Mouse (Mus musculus) frontal cortex, postnatal 10 days (tissue): Measurements from ENCODE around the gene Gid8.

Experiments used
- DNase-seq, 2 experiments: peaks; one replicate each; pipeline ENCODE4 v3.0.0; 2022; ENCODE audit warnings: low spot score in 2 of 2, mixed read lengths in 1 of 2

The Gid8 gene

DNA sequence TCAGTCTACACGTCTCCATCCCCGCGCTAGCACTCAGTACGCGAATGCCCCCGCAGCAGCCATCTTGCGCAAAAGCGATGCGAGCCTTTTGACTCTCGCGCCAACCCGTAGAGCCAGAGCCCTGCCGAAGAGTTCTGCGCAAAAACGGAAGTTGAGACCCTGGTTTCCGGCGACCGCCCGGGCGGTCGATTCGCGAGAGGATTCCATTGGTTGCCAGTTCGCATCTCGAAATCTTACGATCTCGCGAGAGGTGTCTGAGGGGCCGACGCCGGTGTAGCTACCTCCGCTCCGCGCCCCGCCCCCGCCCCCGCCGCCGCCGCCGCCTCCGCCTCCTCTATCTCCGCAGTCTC, at the start of gene Gid8, which contains the start of gene Dido1:
TSS of gene Gid8 (plus strand) at position 195 of the 350 bp plus-strand sequence.
TSS of gene Dido1 (minus strand) at position 77 of the 350 bp plus-strand sequence.
- DNase-seq: peak; percentile 89 to 94

DNA sequence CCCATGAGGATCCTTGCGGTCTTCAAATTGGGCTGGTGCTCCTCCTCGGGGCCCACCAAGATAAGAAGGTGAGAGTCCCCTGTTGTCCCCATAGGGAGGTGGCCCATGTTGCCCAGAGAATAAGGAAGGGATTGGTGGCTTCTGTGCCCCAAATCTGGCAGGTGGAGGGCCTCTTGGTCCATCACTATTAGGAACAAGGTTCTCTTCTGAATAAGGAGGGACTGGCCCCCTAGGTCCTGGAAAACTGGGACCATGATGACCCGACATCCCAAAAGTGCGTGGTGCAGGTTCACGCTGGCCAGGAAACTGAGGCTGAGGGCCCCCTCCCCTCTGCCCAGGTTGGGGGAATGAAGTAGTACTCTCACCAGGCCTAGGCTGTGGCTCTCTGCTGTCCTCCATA, 49.4 kb upstream of the Gid8 start:
- DNase-seq: no peak

DNA sequence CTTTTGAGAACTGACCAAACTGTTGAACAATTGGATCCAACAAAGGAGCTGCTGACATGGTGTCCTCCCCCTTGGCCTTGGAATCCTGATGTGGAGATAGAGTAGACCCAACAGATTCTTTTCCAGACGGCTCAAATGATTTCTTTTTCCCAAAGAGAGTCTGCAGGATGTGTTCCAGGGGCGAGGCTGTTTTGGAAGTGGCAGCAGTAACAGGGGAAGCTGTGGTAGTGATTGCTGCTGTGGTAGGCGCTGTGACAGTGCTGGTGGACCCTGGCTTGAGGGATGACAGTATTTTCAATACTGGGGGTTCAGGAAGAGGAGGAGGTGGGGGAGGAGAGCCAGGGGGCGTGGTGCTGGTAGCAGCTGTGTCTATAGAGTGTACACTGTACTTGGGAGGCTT, 47.9 kb upstream of the Gid8 start:
- no peak for DNase-seq

DNA sequence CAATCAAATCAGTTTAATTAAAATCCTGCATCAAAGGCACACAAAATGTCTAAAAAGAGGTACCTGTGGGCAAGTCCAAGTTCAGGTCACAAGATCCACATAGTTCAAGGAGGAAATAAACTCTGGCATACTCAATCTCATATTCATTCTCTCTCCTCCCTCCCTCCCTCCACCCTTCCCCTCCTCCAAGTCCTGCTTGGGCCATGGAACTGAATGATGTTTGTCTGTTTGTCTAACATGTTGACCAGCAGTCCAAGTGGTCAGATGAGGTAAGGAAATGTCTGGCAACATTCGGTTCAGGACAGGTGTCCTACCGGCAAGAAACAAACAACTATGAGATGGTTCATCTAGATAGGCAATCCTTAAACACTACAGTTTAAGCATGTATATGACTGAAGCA, 33.2 kb upstream of the Gid8 start:
- no peak for DNase-seq

DNA sequence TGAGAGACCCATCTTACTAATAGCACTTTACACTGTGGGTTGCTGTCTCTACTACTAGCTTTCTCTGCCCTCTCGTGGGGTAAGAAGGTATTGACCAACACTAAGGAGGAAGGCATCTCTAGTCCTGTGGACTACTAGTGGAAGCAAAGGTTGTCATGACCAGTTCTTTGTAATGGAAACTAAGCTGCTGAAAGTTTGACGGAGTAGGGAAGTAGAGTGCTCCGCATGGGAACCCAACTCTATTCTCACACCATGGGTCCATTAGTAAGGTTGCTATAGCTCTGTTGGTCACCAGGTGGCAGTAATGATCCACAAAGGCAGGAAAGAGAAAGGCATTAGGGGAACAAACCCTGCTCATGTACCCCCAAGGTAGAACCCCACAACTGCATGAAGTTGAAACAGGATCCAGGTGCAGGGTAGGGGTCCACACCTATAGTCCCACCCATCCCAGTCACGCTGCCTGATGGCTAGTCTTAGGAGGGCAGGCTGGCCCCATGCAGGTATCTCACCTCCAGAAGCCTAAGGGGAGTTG, 31.2 kb upstream of the Gid8 start:
- DNase-seq: peak; percentile 57 to 67

DNA sequence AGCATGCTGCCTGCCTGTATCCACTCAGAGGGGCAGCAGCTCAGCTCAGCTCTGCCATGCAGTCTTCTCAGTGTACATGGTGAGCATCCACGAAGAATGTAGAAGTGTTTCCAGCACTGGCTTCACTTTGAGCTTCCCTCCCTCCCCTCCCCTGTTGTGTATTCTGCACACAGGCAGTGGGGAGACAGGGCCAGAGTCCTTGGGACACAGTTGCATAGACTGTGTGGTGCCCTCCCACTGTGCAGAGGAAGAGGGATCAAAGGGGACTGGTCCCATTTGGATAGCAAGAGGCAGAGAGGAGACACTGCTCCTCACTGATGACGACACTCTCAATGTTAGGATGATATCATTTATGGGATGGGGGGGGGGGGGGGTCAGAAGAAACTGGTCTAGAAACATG, 28.7 kb upstream of the Gid8 start:
- no peak for DNase-seq

DNA sequence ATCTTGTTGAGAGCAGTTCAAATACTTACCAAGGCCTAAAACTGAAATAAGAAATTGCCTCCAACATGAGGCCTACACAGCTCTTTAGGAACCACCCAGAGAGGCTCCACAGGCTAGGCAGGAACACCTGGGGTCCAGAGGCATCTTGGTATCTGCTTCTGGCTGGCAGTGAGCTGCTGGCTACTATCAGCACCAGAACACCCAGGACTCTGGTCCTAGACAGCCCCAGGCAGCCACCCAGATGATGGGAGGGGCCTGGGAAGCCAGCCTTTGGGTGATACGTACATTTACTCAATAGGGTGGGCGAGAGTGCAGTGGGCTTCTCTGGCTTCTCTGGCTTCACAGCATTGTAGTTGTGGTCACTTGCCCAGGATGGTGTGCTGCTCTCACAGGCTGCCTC, 26.4 kb upstream of the Gid8 start:
- DNase-seq: no peak

DNA sequence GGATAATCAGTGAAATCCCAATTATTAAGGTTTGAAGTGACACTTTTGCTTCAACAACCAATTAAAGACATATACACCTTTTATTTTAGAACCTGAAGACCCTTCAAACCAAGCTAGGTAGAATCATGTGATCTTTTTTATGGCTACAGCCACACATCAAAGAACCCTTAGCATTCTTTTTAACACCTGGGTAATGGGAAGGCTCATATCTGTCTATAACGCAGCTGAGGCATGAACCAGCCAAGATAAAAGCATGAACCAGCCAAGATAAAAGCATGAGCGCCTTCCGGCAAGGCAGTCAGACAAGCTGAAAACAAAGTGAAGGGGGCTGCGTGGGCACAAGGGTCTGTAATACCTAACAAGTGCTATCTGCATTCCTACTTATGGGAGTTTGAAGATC, 25.9 kb upstream of the Gid8 start:
- DNase-seq: no peak

DNA sequence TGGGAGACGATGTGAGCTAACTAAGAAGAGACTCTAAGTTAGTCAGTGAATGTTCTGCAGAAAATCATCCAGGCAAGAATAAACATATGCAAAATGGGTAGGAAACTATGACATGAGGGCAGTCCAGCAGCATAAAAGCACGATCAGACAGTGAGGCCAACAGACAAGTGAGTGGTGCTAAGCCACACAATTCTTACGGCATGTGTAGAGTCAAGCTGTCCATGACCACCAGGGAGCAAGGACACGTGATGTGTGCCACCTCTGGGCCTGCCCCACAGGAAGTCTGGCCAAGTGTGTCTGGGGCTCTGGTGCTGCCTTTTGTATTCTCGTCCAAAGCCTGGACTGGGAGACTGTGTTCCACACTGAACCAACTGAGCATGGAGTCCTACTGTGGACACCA, 20.1 kb upstream of the Gid8 start:
- no peak for DNase-seq

DNA sequence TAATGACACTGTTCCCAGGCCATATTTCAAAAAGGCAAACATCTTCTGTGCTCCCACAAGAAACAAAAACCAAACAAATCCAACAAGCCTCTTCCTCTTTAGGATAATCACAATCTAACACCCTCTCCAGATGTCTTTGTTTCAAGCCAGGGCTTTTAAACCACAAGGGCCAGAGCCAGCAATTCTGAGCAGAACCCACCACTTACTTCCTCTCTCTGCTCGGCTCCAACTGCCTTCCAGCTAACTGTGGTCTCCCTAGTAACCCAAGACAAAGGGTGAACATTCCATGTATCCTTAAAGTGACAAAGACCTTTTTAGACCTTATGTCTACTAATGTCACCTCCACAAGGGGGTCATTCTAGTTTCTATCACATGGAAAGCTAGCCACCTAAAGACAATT, 17.3 kb upstream of the Gid8 start:
- no peak for DNase-seq

DNA sequence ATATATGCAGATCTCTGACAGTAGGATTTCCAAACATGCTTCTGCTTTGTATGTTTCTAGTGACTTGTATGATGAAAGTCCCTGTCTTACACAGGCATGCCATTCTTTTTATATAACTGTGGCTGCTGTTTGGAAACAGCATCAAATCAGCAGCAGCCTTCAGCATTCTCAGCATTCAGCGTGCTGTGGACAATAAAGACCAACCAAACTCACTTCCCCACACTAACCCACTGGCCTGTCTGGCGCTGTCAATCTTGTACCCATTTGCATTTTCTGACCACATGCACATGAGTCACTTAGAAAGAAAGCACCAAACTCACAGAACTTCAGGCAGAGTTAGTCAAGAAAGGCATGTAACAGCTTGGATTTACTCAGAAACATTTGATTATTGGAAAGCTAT, 14.7 kb upstream of the Gid8 start:
- DNase-seq: no peak

DNA sequence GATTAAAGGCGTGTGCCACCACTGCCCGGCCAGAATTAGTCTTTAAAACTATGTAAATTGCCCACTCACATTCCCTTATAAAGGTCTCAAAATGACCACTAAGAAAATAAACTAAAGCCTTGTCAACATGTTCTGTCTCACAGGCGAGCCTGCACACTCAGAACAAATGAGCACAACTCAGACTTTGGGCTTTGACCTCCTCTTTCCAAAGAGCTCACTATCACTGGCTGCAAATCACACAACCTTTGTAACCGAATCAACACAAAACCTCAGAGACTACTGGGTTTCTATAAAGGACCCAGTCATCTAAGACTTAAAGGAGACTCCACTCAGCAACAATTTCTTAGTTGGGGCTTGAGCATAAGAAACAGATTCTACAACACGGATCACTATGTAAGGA, 9.5 kb upstream of the Gid8 start:
- no peak for DNase-seq

DNA sequence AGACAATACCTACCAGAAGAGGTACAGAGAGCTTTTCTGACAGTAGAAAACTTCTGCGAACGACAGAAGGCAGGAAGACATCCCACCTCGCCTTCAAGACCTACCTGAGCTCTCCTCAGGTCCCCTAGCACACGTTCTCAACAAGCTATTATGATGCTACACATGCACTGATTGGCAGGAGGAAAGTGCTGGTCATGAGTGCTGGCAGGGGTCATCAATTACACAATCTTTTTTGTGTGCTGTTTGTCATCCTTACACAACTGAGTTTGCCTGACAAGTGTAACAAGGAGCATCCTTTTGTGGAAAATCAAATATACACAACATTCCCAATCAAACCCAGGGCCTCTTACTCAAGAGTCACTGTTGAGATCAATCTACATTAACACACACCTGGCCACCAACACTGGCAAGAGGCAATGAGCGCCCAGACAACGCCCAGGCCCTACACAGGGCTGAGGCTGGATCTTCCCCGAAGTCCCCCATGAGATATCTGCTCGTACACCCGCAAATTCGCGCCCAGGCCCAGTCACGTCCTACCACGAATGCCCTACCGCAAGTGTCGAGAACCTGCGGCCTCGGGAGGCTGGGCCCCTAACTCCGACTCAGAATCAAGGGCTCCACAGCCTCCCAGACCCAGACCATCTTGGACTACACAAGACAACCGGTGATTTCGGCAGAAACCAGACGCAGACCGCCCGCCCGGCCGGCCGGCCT, 8.7 kb upstream of the Gid8 start:
- no peak for DNase-seq

DNA sequence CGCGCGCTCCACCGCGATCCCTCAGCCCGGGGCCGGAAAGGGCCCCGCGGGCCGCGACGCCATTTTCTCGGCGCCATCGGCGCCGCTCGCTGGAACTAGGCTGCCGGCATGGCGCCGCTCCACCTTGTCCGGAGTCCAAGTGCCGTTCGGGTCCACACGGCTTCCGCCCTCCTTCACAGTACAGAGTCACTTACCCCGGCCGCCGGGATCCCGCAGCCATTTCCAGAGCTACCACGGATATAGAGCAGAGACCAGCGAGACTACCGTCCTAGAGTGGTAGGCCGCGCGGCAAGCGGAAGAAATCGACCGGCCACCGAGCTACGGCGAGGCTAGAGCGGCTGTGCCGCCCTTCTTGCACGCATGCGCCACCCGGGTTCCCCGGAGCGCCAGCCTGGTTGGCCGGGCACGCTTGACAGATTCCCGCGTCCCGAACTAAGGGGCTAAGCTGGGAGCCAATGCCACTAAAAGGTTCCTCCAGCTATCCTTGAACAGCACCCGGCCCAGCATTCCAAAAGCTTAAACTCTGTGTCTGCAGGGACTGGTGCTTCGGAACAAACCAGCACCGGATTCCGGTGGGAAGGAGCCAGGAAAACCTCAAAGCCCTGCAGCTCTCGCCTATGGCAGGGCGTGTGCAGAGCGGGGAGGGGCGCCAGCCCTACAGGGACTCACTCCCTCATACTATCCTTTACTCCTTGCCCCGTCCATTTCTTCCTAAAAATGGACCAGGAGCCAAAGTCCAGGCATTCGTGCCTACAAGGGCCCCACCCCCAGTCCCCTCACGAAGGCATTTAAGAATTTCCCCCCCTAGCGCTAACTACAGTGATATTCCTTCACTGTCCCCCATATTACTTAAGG, 7.9 kb upstream of the Gid8 start:
- DNase-seq: peak; percentile 83 to 89

DNA sequence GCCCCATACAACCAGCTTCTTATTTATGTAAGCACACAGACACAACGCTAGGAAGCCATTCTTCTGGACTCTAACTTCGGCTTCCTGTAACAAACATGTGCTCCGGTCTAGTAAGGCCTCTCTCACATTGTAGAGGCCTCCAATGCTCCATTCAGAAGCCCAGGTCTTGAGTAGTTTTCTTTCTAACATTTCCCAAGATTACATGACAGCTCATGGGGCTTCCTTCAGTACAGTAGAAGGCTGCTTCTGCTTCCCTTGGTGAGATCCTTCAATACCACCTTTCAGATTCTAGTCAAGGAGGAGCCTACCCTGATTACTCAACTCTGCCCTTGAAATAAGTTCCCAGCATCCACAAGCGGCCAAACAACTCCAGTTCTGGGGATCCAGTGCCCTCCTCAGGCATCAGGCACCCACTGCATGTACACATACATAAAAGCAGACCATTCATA, 7.2 kb upstream of the Gid8 start:
- no peak for DNase-seq

DNA sequence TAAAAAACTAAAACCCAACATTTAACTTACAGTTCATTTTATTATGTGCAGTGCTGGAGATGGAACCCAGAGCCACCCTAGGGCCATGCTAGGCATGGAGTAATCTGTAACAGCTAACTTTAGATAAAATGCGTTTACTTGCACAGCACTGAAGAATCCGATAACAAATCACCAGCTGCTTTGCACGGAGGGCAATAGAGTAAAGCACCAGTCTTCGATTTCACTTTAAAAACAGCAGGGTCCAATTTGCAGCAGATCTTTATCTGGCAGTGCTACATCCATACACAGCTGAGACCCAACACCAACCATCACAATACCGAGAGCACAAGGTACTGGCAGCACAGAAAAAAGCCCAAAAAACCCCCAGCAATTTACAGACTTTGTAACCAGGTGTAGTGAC, 6.7 kb upstream of the Gid8 start:
- no peak for DNase-seq

DNA sequence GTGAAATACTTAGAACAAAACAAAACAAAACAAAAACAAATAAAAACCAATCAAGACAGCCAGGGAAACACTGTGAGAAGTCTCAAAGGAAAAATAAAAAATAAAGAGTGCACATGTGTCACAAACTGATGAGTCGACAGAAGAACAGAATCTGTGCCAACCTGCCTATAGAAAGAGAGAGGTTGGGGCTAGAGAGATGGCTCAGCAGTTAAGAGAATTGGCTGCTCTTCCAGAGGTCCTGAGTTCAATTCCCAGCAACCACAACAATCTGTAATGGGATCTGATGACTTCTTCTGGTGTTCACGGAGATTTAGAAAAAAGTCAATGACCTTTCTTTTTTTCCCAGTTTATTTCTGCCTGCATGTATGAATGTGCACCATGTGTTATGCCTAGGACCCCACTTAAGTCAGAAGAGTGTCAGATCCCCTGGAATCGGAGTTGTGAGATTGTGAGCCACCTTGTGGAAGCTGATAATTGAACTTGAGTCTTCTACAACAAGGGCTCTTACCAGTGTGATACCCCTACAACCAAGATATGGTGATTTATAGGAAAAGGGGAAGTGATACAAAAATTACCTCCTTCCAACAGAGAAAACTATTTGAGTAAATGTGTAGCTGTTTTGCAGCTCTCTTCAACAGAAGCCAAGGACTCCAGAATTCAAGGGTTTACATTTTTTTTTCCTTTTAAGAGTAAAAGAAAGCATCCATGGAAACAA, 6.1 kb upstream of the Gid8 start:
- DNase-seq: no peak

DNA sequence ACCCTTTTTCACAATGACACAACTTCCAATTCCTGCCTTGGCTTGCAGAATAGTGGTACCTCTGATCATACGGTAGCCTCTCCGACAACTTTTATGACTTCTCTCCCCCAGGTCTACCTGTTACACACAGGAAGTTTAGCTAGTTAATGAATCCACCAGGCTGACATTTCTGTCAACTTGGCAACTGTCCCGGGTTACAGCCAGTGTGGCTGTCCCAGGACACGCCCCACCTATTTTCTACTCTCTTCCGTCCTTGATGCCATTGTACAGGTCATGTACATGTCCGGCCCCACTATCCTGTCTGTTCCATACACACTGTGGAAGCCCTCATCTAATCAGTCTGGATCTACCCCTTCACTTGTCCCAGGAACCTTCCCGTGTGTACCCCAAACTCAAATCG, 5.3 kb upstream of the Gid8 start:
- DNase-seq: no peak

DNA sequence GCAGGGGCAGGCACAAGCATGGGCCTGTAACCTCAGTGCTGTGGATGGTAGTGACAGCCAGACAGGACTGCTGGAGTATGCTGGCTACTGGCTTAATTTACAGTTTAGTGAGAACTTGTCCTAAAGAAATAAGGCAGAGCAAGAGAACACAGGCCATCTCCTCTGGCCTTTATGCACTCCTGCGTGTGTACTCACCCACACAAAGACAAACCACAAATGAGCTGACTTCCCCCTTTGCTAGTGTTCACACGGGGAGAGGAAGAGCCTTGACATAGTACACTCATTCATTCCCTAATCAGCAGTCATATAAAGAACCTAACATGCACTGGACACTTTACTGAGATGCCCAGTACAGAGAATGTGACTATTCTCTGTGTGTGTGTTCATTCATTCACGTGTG, 4.9 kb upstream of the Gid8 start:
- DNase-seq: no peak

DNA sequence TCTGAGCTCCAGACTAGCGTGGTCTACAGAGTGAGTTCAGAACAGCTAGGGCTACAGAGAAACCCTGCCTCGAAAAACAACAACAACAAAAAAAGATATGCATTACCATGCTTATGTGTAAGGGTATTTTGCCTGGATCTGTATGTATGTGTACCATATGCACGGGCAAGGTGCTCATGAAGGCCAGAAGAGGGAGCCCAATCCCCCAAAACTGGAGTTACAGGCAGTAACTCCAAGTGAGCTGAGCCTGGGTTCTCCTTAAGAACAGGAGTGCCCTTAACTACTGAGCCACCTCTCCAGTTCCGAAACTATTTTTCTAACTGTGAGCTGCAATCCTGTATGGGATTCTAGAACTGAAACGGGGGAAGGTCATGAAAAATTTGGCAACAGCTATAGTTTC, 3.9 kb upstream of the Gid8 start:
- no peak for DNase-seq

DNA sequence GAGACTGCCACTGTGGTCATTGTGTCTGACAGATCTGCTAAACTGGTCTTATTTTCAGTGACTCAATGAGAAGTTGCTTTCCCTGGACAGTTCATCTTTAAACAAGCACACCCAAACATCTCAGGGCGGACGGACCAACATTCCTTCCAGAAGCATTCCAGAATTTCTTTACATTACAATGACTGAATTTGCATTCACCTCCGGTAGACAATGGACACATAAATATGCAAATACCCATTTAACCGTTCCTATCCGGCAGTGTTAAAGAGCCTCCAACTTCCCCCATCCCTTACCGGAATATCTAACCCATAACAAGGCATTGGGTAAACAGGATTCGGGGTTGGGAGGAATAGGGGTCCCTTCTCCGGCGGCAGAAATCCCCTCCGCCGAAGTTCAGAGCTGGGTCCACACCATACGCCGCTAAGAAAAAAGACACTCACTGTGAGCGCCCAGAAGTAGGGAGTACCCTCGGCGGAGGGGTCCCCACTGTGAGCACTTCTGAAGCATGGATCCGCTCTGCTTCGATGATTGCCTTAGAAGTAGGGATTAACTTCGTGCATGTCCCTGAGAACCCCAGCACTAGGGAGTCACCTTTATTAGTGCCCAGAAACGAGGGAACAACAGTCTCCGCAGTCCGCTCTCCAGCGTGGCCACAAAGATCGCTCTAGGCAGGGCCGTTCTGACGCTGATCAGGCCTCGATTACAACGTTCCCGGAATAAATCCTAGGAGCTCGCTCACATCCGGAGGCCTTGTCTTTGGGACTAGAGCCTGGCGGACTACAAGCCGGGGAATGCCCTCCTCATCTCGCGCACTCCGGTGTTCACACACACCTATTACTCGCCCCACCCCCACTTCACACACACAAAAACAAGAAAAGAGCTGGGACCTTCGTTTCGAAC, 644 bp upstream of the Gid8 start:
- no peak for DNase-seq
